Mouse (Mus musculus) adrenal gland, postnatal 10 days (tissue): ENCODE measurements around the gene Kcna2. TPM values are rescaled to one million over a fixed set of nuclear protein-coding genes. Genes with fewer than 3 reads are reported as not detected.

Source experiments
- DNase-seq: peaks from one replicate; pipeline ENCODE4 v3.0.0; 2021; ENCODE audit warnings: mixed read lengths
- total RNA-seq, 2 experiments: library from RNA; stranded (reverse); gene quantifications; 2 replicates each; pipeline ENCODE4 v1.2.3; 2021

Kcna2 gene
- total RNA-seq, 2 experiments from 2014 or later = 2.5 to 2.6 TPM

GRCm38 (mm10) chr3:107101787-107102651, 1.1 kb downstream of the Kcna2 start:
- DNase-seq = peak; percentile 28

- DNase-seq = no peak
These were observed 2.1 kb downstream of the Kcna2 start for GRCm38 (mm10) chr3:107103041-107103440.

DNA sequence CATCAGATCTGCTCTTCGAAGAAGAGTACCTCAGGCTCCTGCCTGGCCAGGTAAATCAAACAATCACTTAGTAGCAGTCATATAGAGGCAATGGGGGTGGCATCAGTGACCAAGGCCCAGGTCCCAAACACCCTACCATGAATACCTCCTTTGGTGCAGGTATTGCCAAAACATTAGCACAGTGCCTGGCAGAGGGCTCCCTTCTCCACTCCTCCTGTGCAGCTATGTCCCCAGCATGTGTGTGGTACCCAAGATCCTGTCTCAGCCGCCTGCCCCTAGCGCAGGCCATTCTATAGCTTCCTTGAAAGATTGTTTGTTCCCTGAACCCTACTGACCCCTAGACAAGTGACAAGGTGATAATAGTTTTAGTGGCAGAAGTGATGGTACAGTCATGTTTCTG, 2.5 kb downstream of the Kcna2 start:
- DNase-seq = no peak

DNA sequence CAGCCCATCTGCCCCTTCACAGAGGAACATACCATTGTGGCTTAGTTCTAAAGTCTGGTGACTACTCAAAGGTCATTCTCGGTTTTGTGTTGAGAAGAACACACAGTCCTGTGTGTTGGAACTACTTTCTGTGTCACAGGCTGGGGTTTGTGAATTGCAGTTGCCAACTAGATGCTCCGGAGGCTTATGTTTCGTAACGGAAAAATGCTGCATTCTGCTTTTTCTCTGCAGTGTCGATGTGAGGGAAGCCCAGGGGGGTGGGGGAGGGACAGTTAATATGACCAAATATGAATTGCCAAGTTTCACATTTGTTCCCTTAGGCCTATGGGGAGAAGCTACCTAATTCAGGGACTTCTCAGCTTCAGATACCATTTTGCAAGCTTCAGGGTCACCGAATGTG, 5.0 kb downstream of the Kcna2 start:
- DNase-seq = no peak

DNA sequence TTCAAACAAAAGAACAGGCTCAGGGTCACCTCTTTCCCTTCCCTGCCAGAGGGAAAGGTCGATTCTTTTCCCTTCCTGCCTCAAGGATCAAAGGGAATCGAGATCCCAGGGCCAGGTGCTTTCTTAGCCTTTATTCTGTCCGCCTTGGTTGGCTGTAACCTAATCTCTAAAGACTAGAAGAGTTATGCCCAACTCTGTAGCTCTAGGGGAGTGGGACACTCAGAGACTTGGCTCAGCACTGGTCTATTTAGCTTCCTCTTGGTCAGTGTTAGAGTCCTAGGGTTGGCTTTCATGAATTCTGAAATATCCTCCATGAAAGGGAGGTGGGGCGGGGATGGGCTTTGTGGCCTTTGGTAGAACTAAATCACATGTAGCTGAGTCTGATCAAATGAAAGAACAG, 11.6 kb downstream of the Kcna2 start:
- no peak for DNase-seq

- no peak for DNase-seq
These were observed 12.2 kb downstream of the Kcna2 start for GRCm38 (mm10) chr3:107112932-107113659.

DNA sequence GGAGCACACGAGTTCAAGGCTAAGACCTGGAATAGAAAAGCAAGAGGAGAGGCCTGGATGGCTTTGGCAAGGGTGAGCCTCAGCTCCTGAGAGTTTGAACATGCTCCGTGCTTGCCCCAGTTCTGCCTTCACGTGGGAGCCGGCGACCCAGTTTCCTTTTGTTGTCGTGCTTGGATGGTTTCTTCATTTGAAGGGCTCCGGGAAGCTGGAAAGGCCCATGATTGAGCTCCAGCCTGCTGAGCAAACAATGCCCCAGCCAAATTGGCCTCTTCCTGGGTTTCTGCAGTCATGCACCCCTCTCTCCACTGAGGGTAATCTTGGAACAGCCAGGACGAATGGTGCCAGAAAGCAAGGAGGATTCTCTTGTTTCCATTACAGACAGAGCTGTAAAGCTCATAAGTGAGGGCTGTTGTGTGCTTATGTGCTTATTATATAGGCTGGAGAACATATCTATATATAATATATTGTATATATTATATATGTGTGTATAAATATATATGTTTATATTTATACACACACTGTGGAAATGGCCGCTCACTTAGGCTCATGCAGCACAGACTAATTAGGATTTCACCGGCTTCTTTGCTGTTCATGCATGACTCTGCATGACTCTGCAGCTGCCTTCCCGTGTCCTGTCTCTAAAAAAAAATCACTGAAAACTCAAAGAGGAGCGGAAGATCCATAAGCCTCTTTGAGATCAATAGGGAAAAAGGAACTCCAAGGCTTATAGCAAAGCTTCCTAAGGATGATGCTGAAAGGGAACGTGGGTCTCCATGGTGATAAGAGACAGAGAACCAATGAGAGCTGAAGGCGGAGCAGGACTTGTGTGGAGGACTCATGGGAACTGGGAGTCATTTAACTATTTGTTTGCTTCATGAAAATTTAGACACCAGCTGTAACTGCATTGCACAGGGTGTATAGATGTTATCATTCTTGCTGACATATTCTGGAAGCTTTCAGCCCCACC, 13.1 kb downstream of the Kcna2 start:
- DNase-seq = no peak

DNA sequence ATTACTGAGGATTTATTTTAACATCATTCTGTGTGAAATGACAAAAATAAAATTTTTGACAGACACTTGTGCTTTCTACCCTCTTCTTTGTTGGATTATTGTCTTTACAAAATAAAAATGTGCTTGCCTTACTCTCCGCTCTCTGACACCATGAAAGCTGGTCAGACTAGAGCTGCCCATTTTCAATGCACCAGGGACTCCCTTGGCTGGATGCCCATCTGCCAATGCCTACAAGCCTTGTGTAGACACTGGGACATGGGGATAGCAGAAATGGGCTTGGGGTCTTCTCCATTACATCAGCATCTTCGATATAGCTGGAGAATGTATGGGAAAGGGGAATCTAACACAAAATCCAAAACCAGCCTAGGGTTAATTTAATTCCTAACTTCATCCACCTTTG, 14.0 kb downstream of the Kcna2 start:
- DNase-seq = peak; percentile 64

DNA sequence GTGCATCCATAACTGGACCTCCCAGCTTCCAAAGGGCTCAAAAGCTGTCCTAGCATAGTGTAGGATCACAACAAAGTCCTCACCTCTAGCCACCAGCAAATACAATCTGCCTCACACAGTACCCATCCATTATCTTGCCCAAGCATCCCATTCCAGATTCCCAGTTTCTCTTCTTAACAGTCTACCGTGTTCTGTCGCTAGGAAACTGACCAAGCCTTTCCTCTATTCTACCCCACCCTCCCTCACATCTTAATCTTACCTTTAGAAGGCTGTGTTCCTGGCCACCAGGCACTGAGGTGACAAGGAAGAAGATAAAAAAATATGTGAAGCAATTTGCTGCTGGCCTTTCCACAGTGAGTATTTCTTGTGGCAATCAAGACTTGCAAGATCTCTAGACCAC, 14.8 kb downstream of the Kcna2 start:
- DNase-seq = no peak

GRCm38 (mm10) chr3:107119864-107120564, 19.1 kb downstream of the Kcna2 start:
- no peak for DNase-seq

DNA sequence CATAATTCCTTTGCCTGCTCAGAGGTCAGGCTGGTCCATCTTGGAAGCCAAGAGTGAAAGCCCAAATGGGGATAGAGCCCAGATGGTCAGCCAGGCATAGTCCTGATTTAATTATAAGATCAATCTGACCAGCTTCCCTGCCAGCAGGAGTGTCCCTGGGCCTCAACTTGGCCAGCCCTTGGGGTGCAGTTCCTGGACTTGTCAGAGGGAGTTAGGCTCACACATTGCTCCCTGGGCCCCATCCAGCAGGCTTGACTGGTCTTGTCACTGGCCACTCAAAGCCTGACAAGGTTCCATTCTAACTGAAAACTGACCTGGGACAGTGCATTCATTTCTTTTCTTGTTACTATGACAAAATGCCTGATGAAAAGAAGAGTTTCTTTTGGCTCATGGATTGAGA, 21.4 kb downstream of the Kcna2 start:
- no peak for DNase-seq

DNA sequence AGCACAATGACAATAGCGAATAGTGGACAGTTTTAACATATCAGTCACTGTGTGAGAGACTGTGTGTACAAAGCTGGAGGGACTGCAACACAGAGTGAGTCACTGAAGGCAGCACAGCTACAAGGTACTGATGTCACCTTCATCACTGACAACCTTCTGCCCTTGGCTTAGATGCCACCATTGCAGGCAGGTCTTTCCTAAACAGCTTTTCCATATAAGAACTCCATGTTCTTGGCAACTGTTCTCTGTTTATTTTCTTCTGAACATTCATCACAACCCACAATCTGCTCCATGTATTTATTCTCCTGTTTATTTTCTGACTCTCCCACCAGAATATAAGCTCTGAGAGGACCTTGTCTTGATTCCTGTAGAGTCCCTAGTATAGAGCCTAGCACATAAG, 26.7 kb downstream of the Kcna2 start:
- DNase-seq = no peak

DNA sequence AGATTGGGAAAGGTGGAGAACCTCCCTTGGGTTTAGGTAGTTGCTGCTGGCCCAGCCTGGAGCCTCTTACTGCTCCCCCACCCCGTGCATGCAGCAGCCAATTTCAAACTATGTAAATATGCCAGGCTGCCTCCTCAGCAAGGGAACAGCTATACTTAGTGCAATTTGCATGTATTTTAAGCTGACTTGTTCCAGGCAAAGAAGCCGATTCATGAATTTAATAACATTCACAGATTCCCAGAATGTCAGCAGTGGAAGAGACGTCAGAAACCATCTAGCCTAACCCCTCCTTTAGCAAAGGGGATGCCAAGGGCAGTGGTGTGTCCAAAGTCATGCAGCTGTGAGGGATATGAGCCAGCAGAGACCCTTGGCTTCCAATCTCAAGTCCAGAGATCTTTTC, 27.5 kb downstream of the Kcna2 start:
- no peak for DNase-seq

- no peak for DNase-seq
These were observed 28.3 kb downstream of the Kcna2 start for GRCm38 (mm10) chr3:107129251-107129650.

DNA sequence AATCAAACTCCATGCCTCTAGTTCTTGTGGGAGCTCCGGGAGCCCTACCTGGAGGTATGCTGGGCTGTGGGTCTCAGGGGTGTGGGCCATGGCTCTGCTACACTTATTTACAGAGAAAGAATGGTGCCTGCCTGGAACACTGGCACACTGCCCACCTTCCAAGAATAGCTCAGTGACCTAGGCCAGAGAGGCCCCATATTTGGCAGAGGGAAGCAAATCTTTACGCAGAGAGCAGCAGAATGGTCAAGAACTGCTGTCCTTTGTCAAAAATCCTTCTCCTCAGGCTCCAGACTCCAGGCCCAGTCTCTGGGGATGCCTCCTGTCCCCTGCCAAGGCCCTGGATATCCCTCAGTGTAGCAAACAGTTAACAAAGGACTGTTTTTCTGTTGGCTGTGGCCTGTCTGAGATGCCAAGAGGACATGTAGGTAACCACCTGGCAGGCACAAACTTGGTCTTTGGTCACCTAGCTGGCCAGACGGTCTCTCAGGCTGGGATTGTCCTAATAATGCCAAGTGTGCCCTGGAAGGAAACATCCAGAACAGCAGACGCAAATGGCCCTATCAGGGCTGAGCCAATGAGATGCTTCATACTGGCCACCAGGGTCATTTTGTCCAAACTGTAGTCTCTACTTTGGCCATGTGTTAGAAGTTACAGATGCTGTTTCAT, 29.8 kb downstream of the Kcna2 start:
- DNase-seq = peak; percentile 75

DNA sequence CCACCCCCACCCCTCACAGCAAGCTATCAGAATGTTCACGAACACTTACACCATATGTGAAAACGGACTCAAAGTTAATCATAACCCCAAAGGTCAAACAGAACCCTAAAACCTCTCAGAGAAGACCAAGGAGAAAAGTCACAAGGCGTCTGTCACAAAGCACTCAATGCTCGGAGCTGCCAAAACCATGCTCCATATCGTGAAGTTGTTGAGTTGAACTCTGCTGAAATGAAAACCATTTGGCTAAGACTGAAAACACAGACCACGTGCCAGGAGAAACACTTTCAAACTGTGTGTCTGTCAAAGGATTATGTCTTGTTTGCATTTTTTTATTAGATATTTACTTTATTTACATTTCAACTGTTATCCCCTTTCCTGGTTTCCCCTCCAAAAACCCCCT, 30.9 kb downstream of the Kcna2 start:
- DNase-seq = no peak

- no peak for DNase-seq
These were observed 31.7 kb downstream of the Kcna2 start for GRCm38 (mm10) chr3:107132651-107133050.

GRCm38 (mm10) chr3:107134457-107134856, 33.5 kb downstream of the Kcna2 start:
- DNase-seq = no peak

- DNase-seq = no peak
These were observed 46.2 kb downstream of the Kcna2 start for GRCm38 (mm10) chr3:107147126-107147525.

- DNase-seq = peak; percentile 53
These were observed 48.1 kb downstream of the Kcna2 start for GRCm38 (mm10) chr3:107149006-107149405.

DNA sequence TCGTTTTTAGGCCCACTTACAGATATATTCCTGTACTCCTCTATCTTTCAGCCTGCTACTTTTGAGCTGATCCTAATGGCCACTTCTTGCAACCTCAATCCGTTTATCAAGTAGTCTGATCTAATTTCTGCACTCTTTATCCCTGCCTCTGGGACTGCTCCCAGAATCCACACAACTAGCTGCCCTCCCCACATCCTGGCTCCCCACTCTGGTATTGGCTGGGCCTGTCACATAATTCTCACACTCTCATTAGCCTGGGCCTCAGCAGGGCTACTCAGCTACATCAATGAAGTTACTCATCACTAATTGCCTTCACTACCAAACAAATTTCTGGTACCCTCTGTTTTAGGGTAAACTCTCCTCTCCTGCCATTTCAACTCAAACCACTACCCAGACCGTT, 49.5 kb downstream of the Kcna2 start:
- no peak for DNase-seq
